Mouse (Mus musculus) midbrain, embryonic 15.5 days (tissue): Measurements from ENCODE around the gene Crlf2. TPM values are rescaled to one million over a fixed set of nuclear protein-coding genes. Genes with fewer than 3 reads are reported as not detected.

Experiments
- ATAC-seq: fragments of 200-750 bp; cut with Nextera tagmentation; replicated peaks from 2 replicates; pipeline ENCODE4 v1.8.0; 2017; ENCODE audit warnings: moderate TSS enrichment
- H3K27ac ChIP-seq: fragments of 300-500 bp; sonication (generic); 2 replicates; pipeline ENCODE4 v1.5.1; 2015; ENCODE audit warnings: mild to moderate bottlenecking, inconsistent platforms
- H3K27me3 ChIP-seq: fragments of 300-500 bp; sonication (generic); replicated peaks from 2 replicates; pipeline ENCODE4 v1.6.1; 2015; ENCODE audit warnings: inconsistent platforms
- H3K36me3 ChIP-seq: fragments of 300-500 bp; sonication (generic); replicated peaks from 2 replicates; pipeline ENCODE4 v1.6.1; 2015; ENCODE audit warnings: inconsistent platforms
- H3K4me1 ChIP-seq: fragments of 300-500 bp; sonication (generic); 2 replicates; pipeline ENCODE4 v1.6.1; 2015; ENCODE audit warnings: inconsistent platforms
- H3K4me2 ChIP-seq: fragments of 300-500 bp; sonication (generic); 2 replicates; pipeline ENCODE4 v1.6.1; 2015; ENCODE audit warnings: inconsistent platforms, mild to moderate bottlenecking, moderate library complexity
- H3K4me3 ChIP-seq: fragments of 300-500 bp; sonication (generic); 2 replicates; pipeline ENCODE4 v1.5.1; 2015; ENCODE audit warnings: mild to moderate bottlenecking, inconsistent platforms
- H3K9ac ChIP-seq: fragments of 300-500 bp; sonication (generic); 2 replicates; pipeline ENCODE4 v1.6.1; 2015; ENCODE audit warnings: mild to moderate bottlenecking, inconsistent platforms
- H3K9me3 ChIP-seq: fragments of 300-500 bp; sonication (generic); 2 replicates; pipeline ENCODE4 v1.6.1; 2016; ENCODE audit warnings: inconsistent platforms
- WGBS: fragments of 180-500 bp; shearing (Covaris S2); methylation state at CpG from one replicate; pipeline ENCODE4 v1.1.7; 2015; ENCODE audit warnings: mixed read lengths; 5-methylcytosine and 5-hydroxymethylcytosine counted together
- polyA plus RNA-seq: library from polyadenylated mRNA; unstranded; fragments of >200 nt; fragmentation: Nextera tagmentation; extraction: Ambion mirVana; gene quantifications from 2 replicates; pipeline ENCODE4 v1.2.1, GENCODE M21; 2015

Gene Crlf2
- 16.2 and 16.6 TPM in 2 replicates for polyA plus RNA-seq

DNA sequence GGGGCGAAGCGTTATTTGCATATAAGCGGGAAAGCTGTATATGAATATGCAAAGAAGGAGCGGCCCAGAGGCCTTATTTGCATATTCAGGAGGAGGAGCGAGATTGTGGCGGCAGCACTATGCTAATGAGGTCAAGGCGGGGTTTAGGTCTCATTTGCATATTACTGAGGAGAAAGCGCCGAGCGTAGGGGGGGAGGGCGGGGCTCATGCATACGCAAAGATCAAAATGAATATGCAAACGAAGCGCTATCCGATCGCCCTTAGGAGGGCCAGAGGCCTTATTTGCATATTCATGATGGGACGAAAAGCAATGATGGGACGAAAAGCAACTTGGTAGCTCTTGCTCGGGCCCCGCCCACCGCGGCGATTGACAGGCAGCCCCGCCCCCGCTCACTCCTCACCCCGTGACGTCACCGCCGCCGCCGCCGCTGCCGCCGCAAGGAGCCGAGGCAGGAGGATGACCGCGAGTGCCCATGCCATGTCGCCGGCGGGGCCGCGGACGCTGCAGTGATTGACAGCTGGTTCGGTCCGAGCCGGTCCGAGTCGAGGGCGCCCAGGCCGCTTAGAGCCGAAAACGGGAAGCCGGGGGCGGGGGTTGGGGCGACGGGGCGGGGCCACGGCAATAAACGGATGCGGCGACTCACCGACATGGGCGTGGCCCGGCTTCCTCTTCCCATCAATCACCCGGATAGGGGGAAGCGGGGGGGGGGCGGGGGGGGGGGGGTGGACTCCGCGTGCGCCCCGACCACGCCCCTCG lies at the start of gene Crlf2:
Gene Crlf2 (minus strand): TSS at position 590 of the 757 bp plus-strand sequence.
- WGBS = under 1% methylated on average over 69 of the region's 73 CpGs
- Histone ChIP-seq H3K9ac (peak within 1 kb of the TSS; percentile 65), H3K4me1 (no peaks in the 10 kb centered on the region), H3K27me3 (no peaks in the 10 kb centered on the region), H3K36me3 (peaks cover 12% of the 10 kb centered on the region), H3K27ac (peak within 1 kb of the TSS; percentile 99), H3K4me3 (peak within 1 kb of the TSS; percentile 81), H3K4me2 (peak within 1 kb of the TSS; percentile 54), H3K9me3 (peaks cover 15% of the 10 kb centered on the region)
- peak; percentile 62 for ATAC-seq

- Histone ChIP-seq H3K9ac (no peak overlapping the region), H3K4me3 (no peak overlapping the region), H3K4me1 (no peaks in the 10 kb centered on the region), H3K27me3 (no peaks in the 10 kb centered on the region), H3K4me2 (no peak overlapping the region), H3K36me3 (no peaks in the 10 kb centered on the region), H3K27ac (no peak overlapping the region), H3K9me3 (0 out of 2 replicates have a peak, but pooled peaks cover 6% of the 10 kb centered on the region)
- WGBS = 58% methylated on average over 1 of the region's 1 CpGs
- no peak for ATAC-seq
These were observed 43.8 kb upstream of the Crlf2 start for GRCm38 (mm10) chr5:109602585-109602984.

DNA sequence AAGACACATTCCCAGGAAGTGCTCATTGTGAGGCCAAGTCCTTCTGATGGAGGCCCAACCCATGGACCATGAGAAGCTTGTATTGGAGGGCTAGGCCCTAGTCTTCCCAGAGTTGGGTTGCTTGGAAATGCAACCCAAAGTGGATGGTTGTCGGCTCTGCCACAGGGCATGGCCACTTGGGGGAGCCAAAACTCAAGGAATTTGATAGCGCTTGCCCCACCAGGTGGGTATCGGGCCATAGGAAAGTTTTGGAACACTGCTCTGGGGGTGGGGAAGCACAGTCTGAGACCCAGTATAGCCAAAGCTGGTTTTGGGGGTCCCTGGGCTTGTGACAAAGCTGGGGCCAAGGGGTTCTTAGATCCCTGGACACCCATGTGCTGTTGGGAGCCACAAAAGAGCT lies 42.3 kb upstream of the Crlf2 start:
- 21% methylated on average over 3 of the region's 3 CpGs for WGBS
- Histone ChIP-seq H3K9me3 (0 out of 2 replicates have a peak, but pooled peaks cover 6% of the 10 kb centered on the region), H3K9ac (no peak overlapping the region), H3K27me3 (no peaks in the 10 kb centered on the region), H3K27ac (no peak overlapping the region), H3K4me3 (no peak overlapping the region), H3K4me1 (no peaks in the 10 kb centered on the region), H3K36me3 (no peaks in the 10 kb centered on the region), H3K4me2 (no peak overlapping the region)
- ATAC-seq = no peak

DNA sequence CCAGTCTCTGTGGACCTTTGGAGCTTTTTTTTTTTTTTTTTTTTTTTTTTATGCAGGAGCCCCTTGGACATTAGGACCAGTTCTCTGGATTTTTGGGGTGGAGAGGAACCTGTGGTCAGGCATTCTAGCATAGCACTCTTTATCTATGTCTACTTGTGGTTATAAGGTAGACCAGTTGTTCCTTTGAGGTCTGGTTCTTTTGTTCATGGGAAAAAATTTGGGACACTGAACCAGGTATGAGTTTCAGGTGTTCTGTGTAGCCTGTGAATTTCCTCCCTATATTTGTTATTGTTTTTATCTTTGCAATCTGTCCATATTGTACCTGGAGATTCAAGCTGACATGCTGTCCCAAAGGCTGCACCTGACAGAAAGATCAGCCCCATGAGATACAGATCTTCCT lies 40.1 kb upstream of the Crlf2 start:
- H3K27ac ChIP-seq = no peak overlapping the region
- no peak overlapping the region for H3K4me2 ChIP-seq
- no peaks in the 10 kb centered on the region for H3K4me1 ChIP-seq
- no peaks in the 10 kb centered on the region for H3K27me3 ChIP-seq
- H3K4me3 ChIP-seq = no peak overlapping the region
- H3K9me3 ChIP-seq = peaks cover 16% of the 10 kb centered on the region; the same call in 1 of the 2 replicates
- no peak for ATAC-seq
- H3K9ac ChIP-seq = no peak overlapping the region
- no peaks in the 10 kb centered on the region for H3K36me3 ChIP-seq

- Histone ChIP-seq H3K4me1 (no peaks in the 10 kb centered on the region), H3K27me3 (no peaks in the 10 kb centered on the region), H3K4me3 (no peak overlapping the region), H3K27ac (no peak overlapping the region), H3K4me2 (no peak overlapping the region), H3K9ac (no peak overlapping the region), H3K36me3 (no peaks in the 10 kb centered on the region), H3K9me3 (peaks cover 13% of the 10 kb centered on the region; the same call in 1 of the 2 replicates)
- no peak for ATAC-seq
- 28% methylated on average over 5 of the region's 5 CpGs for WGBS
These were observed 37.9 kb upstream of the Crlf2 start for GRCm38 (mm10) chr5:109596647-109597046.

DNA sequence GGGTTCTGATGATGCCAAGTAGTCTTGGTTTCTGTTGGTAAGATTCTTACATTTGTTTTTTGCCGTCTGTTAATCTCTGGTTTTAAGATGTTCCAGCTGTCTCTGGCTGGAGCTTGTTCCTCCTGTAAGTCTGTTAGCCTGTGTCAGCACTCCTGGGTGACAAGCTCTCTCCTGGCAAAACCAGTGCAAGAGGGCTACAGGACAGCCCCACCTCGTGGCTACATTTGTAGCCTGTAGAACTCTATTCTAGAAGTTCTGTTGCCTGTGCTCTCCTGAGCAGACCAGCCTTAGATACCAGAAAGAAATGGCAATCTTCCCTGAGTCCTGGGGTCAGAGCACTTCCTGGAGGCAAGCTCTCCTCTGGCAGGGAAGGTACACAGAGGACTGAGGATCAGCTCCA lies 4.0 kb upstream of the Crlf2 start:
- no peaks in the 10 kb centered on the region for H3K27me3 ChIP-seq
- H3K4me2 ChIP-seq = no peak overlapping the region
- H3K4me1 ChIP-seq = no peaks in the 10 kb centered on the region
- H3K27ac ChIP-seq = no peak overlapping the region
- H3K9me3 ChIP-seq = no peaks in the 10 kb centered on the region
- H3K9ac ChIP-seq = no peak overlapping the region
- ATAC-seq = no peak
- H3K36me3 ChIP-seq = no peaks in the 10 kb centered on the region
- H3K4me3 ChIP-seq = no peak overlapping the region
- 61% methylated on average over 2 of the region's 2 CpGs for WGBS

GRCm38 (mm10) chr5:109559191-109559590 lies 398 bp upstream of the Crlf2 start:
- H3K4me1 ChIP-seq = no peaks in the 10 kb centered on the region
- H3K27ac ChIP-seq = peak overlapping the region; percentile 99
- H3K9me3 ChIP-seq = peaks cover 13% of the 10 kb centered on the region
- H3K36me3 ChIP-seq = peaks cover 12% of the 10 kb centered on the region
- no peaks in the 10 kb centered on the region for H3K27me3 ChIP-seq
- 26% methylated on average over 6 of the region's 6 CpGs for WGBS
- peak overlapping the region; percentile 65; the same call in 1 of the 2 replicates for H3K9ac ChIP-seq
- H3K4me2 ChIP-seq = peak overlapping the region; percentile 54
- peak overlapping the region; percentile 81 for H3K4me3 ChIP-seq
- ATAC-seq = no peak

- H3K9ac ChIP-seq = peak overlapping the region; percentile 65; the same call in 1 of the 2 replicates
- H3K36me3 ChIP-seq = peaks cover 12% of the 10 kb centered on the region
- WGBS = under 1% methylated on average over 9 of the region's 9 CpGs
- peak overlapping the region; percentile 99 for H3K27ac ChIP-seq
- peak overlapping the region; percentile 54 for H3K4me2 ChIP-seq
- no peaks in the 10 kb centered on the region for H3K27me3 ChIP-seq
- peak overlapping the region; percentile 81 for H3K4me3 ChIP-seq
- no peaks in the 10 kb centered on the region for H3K4me1 ChIP-seq
- peaks cover 15% of the 10 kb centered on the region for H3K9me3 ChIP-seq
- peak; percentile 46 for ATAC-seq
These were observed 730 bp downstream of the Crlf2 start for GRCm38 (mm10) chr5:109558123-109558403.

DNA sequence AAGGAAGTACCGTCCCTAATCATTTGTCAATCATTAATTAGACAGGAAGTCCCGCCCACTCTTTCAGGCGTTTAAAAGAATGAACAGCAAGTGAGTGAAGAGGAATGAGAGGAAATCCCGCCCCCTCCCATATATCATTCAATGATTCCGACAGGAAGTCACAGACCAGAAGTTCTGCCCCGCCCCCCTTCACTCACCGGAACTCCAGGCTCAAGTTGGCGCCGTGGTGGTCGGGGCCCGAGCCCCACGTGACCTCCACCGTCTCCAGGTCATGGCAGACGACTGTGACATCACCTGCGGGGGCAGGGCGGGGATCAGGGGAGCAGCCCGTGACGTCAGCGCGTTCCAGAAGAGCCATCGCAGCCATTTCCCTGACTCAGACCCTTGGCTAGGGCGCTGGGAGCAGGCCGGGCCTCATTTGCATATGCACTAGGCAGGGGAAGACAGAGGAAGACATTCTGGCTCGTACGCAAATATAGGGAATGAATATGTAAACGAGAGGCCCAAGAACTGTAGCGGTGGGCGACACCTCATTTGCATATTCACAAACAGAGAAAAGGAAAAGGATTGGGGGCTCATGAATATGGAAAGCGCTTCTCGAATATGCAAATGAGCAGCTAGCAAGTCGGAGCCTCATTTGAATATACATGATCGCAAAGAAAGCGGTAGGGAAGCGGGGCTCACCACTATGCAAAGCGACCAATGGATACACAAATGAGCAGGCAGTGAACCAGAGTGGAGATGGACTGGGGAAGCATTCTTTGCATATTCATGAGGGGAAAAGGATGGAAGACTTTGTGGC lies 1.3 kb downstream of the Crlf2 start:
- under 1% methylated on average over 35 of the region's 35 CpGs for WGBS
- no peaks in the 10 kb centered on the region for H3K4me1 ChIP-seq
- peak overlapping the region; percentile 81 for H3K4me3 ChIP-seq
- H3K27ac ChIP-seq = peak overlapping the region; percentile 99
- H3K36me3 ChIP-seq = peaks cover 12% of the 10 kb centered on the region
- peak overlapping the region; percentile 54 for H3K4me2 ChIP-seq
- H3K27me3 ChIP-seq = no peaks in the 10 kb centered on the region
- peak; percentile 80 for ATAC-seq
- H3K9ac ChIP-seq = peak overlapping the region; percentile 65; the same call in 1 of the 2 replicates
- H3K9me3 ChIP-seq = peaks cover 15% of the 10 kb centered on the region

DNA sequence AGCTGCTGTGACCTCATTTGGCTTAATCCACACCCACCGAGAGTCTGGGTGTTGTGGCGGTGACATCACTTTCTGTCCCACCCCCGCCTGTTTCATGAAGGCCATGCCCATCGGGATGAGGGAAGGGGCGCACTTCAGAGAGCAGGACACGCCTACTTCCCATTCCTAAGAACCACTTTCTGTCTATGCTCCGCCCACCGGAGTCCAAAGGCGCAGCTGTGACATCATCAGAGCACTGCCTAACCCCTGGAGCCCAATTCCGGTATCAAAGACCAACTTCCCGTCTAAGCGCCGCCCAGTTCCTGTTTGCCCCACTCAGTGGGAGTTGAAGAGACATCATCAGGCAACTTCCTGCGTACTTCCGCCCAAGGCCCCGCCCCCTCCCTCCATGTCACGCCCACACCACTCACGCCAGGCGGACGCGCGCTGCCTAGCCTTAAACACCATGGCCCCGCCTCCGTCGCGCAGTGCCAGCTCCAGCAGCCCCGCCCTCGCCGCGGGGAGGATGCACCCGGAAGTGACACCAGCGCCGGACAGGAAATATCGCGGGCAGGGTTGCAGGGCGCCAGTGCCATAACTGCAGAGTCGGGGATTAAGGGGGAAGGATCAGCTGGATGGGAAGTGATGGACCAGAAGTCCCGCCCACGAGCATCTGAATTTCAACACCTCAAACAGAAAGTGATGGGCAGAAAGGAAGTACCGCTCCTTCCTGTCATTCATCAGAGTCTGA lies 2.0 kb downstream of the Crlf2 start:
- Histone ChIP-seq H3K27me3 (no peaks in the 10 kb centered on the region), H3K4me3 (peak overlapping the region; percentile 81), H3K36me3 (peaks cover 12% of the 10 kb centered on the region), H3K4me1 (no peaks in the 10 kb centered on the region), H3K27ac (peak overlapping the region; percentile 99), H3K4me2 (peak overlapping the region; percentile 54), H3K9me3 (peaks cover 15% of the 10 kb centered on the region), H3K9ac (no peak overlapping the region)
- WGBS = 7% methylated on average over 40 of the region's 40 CpGs
- ATAC-seq = peak; percentile 75

DNA sequence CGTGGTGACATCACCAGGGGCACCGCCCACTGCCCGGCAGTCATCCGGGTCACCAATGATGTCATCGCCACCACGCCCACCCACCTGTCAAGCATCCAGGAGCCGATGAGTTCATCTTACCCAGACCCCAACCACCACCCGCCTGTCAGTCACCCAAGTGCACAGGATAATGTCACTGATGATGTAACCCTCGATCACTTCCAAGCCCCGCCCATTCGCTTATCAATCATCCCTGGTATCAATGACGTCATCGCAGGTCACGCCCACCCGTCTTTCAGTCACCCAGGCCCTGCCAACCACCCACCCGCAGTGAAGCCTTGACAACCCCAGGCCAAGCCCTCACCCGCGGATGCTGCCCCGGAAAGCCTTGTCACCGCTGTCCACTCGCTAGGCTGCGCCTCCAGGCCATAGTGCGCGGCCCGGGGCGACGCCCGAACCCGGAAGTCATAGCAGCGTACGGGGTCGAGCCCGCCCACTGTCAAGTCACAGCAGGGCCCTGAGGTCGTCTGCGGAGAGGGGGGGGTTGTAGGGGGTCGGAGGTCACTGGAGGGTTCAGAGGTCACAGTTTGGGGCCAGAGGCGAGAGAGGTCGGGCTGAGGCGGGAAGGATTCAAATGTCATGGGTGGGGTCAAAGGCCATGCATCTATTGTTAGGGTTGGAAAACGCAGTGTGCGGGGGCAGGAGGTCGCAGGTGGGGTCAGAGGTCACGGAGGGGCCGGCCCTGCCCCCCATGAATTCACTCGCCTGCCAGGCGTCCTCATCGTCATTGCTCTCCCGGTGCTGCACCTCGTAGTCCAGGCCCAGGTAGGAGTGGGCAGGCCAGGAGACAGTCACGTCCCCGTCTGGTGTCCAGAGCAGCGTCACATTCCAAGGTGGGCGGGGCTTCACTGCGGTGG lies 2.9 kb downstream of the Crlf2 start:
- Histone ChIP-seq H3K4me1 (no peaks in the 10 kb centered on the region), H3K27me3 (no peaks in the 10 kb centered on the region), H3K27ac (peak overlapping the region; percentile 99), H3K9me3 (peaks cover 22% of the 10 kb centered on the region), H3K36me3 (peaks cover 12% of the 10 kb centered on the region), H3K9ac (no peak overlapping the region), H3K4me3 (peak overlapping the region; percentile 81), H3K4me2 (peak overlapping the region; percentile 54)
- ATAC-seq = peak; percentile 16
- WGBS = 81% methylated on average over 54 of the region's 54 CpGs
